Mouse (Mus musculus) MEL (cell line): ENCODE measurements around the gene Cdk5r2.

ENCODE experiments used
- CHD2 ChIP-seq: IDR thresholded peaks from 2 replicates; pipeline ENCODE4 v1.6.1; 2011; ENCODE audit warnings: low read length, improper control_type of control experiment
- CTCF ChIP-seq, 3 experiments: IDR thresholded peaks in 2 of 3; conservative IDR thresholded peaks in 1 of 3; 2 replicates each; pipeline ENCODE4 v1.5.1; 2011 to 2012; ENCODE audit warnings: low read length in 3 of 3, low read depth in 2 of 3, mild to moderate bottlenecking in 2 of 3, improper control_type of control experiment in 1 of 3, inconsistent platforms in 1 of 3, mixed read lengths in 1 of 3, moderate library complexity in 1 of 3; ENCODE audit not compliant: control insufficient read depth in 1 of 3, insufficient read depth in 1 of 3, poor library complexity in 1 of 3, severe bottlenecking in 1 of 3
- ELF1 ChIP-seq: IDR thresholded peaks from 2 replicates; pipeline ENCODE4 v1.6.1; 2014; ENCODE audit warnings: low read depth, mild to moderate bottlenecking, inconsistent platforms, low read length, improper control_type of control experiment, moderate library complexity
- EP300 ChIP-seq, 2 experiments: IDR thresholded peaks; 2 replicates each; pipeline ENCODE4 v1.6.1; 2011; ENCODE audit warnings: improper control_type of control experiment in 2 of 2, low read length in 2 of 2, low read depth in 1 of 2, mild to moderate bottlenecking in 1 of 2
- GABPA ChIP-seq: IDR thresholded peaks from 2 replicates; pipeline ENCODE4 v1.6.1; 2012; ENCODE audit warnings: low read depth, mild to moderate bottlenecking, inconsistent platforms, low read length, improper control_type of control experiment, moderate library complexity
- GATA1 ChIP-seq: IDR thresholded peaks from 2 replicates; pipeline ENCODE4 v1.6.1; 2011; ENCODE audit warnings: low read depth, low read length, improper control_type of control experiment
- KAT2A ChIP-seq: conservative IDR thresholded peaks from 2 replicates; pipeline ENCODE4 v1.6.1; 2012; ENCODE audit warnings: low read depth, low read length, improper control_type of control experiment, inconsistent platforms
- MAFK ChIP-seq: IDR thresholded peaks from 2 replicates; pipeline ENCODE4 v1.6.1; 2011; ENCODE audit warnings: low read depth, mild to moderate bottlenecking, low read length, improper control_type of control experiment, borderline replicate concordance
- MYC ChIP-seq: IDR thresholded peaks from 2 replicates; pipeline ENCODE4 v1.6.1; 2011; ENCODE audit warnings: low read depth, mild to moderate bottlenecking, low read length, improper control_type of control experiment, moderate library complexity
- POLR2A ChIP-seq, 2 experiments: IDR thresholded peaks; 2 replicates each; pipeline ENCODE4 v1.6.1; 2011 to 2012; ENCODE audit warnings: low read length in 2 of 2, mild to moderate bottlenecking in 2 of 2, control low read depth in 1 of 2, improper control_type of control experiment in 1 of 2, low read depth in 1 of 2, moderate library complexity in 1 of 2; ENCODE audit not compliant: control insufficient read depth in 1 of 2, insufficient read depth in 1 of 2, poor library complexity in 1 of 2
- POLR2AphosphoS2 ChIP-seq: IDR thresholded peaks from 2 replicates; pipeline ENCODE4 v1.6.1; 2011; ENCODE audit warnings: low read length, improper control_type of control experiment
- SMC3 ChIP-seq: IDR thresholded peaks from 2 replicates; pipeline ENCODE4 v1.6.1; 2011; ENCODE audit warnings: low read depth, low read length, improper control_type of control experiment

DNA sequence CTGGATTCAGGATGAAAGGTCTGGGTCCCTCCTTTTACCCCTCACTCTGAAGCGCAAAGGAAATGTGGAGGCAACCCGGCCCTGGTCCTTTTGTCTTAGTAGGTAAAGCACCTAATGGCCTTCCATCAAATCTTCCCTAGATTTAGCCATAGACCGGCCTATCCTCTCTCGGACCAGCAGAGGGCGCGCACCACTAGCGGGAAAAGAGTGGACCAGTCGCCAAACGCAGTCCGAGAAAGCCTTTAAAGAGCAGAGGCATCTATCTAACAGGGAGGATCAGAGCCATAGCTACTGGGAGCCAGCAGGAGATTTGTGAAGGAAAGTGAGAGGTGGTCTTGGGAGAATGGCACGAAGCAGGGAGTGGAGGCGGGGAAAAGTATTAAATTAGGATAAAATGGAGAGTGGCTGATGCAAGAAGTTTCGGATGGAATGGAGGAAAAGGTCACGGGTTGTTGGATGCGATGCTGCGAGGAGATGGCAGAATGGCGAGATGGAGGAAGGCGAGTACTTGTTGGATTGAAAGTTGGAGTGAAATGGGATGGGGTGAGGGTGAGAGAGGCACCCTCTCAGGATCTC, 26.1 kb downstream of the Cdk5r2 start:
- TF ChIP-seq MYC (no peak), EP300 (IDR thresholded peaks at IDR 0.05; ENCODE audit: low read depth in 1 of 2, low read length in 2 of 2) (no peak), KAT2A (no peak), GATA1 (no peak), CTCF (IDR thresholded peaks at IDR 0.05 in 2 of 3, conservative IDR thresholded peaks at IDR 0.05 in 1 of 3; ENCODE audit: control insufficient read depth in 1 of 3, insufficient read depth in 1 of 3, low read depth in 2 of 3, low read length in 3 of 3, poor library complexity in 1 of 3, severe bottlenecking in 1 of 3) (peak; percentile 56 to 90 (median 73)), ELF1 (no peak), CHD2 (no peak), POLR2AphosphoS2 (no peak), SMC3 (peak; percentile 58), GABPA (no peak), MAFK (no peak), POLR2A (IDR thresholded peaks at IDR 0.05; ENCODE audit: control insufficient read depth in 1 of 2, insufficient read depth in 1 of 2, low read depth in 1 of 2, low read length in 2 of 2, poor library complexity in 1 of 2) (no peak)
